Mouse (Mus musculus) left cerebral cortex, adult 9 months (tissue): Measurements from ENCODE around the gene Tpm1.

Experiments used
- DNase-seq, 2 experiments: peaks; one replicate each; pipeline ENCODE4 v3.0.0; 2022; ENCODE audit warnings: low spot score in 2 of 2

Tpm1 gene

GRCm38 (mm10) chr9:67028133-67028724 is 21.0 kb downstream of the Tpm1 start:
- no peak for DNase-seq

- no peak for DNase-seq
Observed at GRCm38 (mm10) chr9:67026890-67027289, 22.3 kb downstream of the Tpm1 start.

DNA sequence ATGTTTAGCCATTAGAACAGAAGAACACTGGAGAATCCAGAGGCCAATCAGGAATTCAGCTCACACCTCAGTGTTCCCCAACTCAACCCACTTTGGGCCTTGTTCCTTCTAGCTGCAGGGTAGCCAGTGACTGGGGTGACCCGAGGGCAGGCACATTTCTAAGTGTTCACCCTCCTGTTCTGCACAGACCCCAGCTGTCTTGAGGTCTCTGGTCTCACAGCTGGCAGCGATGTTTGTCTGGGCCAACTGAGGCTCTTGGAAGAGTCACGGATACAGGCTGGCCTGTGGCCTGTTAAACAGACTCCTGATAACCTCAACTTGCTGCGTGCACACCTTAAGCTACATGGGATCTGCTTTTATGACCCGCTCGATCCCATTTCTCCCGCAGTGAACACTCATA is 23.1 kb downstream of the Tpm1 start:
- no peak for DNase-seq

DNA sequence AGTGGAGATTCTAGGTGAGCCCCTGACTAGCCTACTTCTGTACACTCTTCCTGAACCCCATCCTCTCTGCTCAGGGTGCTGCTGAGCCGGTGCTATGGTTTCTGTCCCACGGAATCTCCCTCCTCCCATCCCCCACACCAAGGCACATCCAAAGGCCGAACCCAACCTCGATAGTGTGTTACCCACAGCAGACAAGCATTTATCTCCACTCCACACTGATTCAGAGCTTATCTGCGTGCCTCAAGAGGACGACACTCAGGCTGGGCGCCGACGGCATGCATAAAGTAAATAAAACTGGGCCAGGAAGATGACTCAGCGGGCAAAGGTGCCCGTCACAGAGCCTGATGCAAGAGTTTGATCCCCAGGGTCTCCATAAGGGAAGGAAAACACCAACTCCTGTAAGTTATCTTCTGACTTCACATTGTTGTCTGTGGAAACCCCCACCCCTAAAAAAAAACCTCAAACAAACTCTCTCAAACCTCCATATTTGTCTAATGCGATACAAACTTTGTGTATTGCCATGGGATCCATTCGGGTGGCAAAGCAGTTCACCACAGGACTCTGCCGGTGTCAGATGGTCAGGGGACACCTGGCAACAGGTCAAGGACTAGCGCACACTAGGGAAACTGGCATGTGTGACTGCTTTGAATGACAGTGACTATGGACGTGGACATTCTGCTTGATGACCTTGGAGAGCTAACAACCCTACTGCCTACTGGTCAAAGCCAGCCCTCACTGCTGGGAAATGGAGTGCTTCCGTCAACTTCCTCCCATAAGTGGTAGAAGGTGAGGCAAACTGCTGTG is 24.1 kb downstream of the Tpm1 start:
- no peak for DNase-seq

DNA sequence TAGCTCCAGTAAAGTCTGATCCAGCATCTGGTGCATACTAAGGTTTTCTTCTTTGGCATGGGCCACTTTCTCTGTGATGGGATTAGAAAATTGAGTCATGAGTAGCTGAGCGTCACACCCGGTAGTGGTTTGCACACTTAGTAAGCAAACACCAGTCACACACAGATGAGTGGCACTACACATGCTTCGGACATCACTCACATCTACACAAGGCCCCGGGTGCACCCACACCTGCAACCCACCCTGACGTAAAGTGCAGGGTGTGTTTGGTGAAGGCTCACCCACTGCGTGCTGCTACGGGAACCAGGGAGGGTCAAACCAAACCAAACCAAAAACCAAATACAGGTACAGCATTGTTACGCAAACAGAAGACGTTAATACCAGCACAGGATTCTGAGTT is 25.8 kb downstream of the Tpm1 start:
- DNase-seq, result no peak

- no peak for DNase-seq
Observed at GRCm38 (mm10) chr9:67020063-67020462, 29.1 kb downstream of the Tpm1 start.

GRCm38 (mm10) chr9:67013501-67013900 is 35.7 kb downstream of the Tpm1 start:
- DNase-seq, result no peak

GRCm38 (mm10) chr9:67012470-67012869 is 36.7 kb downstream of the Tpm1 start:
- DNase-seq, result no peak

DNA sequence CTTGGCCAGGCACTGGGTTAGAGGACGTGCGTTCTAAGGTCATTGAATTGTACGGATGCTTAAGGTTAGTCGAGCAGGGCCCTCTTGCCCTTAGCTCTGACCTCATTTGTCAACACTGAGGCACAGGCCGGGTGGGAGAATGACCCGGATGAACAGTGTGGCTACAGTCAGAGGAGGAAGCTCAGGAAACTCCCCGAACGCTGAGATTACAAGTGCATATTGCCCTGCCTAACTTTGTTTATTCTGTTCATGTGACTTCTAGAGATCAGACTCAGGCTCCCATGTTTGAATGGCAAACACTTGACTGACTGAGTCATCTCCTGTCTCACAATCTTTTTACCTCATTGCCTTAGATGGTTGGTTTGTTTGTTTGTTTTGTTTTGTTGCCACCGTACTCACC is 37.7 kb downstream of the Tpm1 start:
- no peak for DNase-seq

DNA sequence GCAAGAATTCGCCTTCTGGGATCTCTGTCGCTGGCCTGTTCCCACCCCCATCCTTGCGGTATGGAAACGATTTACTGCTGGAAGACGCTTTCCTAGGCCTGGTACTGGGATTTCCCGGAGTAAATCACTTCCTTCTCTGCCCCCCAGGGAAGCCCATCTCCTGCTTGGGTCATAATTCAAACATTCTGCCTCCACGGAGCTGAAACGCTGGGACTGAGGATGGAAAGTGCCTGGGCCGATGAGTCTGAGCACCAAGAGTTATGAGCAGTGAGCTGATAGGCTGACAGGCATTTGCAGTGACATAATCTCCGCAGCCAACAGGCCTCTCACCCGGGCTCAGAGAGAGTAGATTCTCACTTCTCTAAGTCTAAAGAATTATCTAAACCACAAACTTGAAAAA is 40.4 kb downstream of the Tpm1 start:
- no peak for DNase-seq

DNA sequence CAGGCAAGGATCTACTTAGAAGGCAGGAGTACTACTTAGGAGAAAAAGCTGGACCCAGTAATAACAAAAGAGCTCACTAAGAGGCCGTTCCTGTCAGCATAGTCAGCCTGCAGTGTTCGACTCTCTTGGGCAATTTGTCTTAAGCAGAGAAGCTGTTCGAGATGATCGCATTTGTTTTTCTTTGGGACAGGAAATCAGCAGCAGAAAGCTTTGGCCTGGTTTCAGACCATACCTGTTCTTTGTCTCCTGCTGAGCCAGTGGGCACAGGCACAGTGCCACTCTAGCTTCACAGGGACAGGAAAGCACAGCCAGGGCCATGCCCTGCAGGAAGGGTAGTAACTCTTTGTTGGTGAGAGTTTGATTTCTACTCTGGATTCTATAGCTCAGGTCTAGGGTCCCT is 42.8 kb downstream of the Tpm1 start:
- no peak for DNase-seq

DNA sequence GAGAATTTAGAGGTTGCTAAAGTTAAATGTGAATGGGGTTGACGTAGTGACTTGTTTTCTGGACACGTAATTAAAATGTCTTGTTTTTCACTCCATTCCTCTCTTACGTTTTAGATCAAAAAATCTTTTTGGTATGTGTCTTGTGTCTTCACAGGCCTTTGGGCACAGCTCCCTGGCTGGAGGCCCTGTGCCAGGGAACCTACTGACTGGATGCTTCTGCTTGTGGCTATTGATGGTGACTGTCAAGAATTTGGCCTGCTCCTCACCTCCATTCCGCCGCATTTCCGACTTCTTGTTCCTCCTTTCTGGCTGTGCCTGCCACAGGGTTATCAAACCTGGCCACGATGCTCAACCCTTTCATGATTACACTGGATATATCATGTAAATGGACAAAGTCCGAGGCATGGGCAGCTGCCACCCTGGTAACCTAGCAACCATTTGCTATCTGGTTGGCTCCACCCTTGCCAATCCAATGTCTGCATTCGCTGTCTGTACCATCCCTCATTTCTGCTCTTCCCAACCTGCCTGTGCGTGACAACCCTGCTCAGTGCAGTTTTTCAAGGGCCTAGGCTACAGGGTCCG is 44.0 kb downstream of the Tpm1 start:
- DNase-seq, result no peak

GRCm38 (mm10) chr9:67003656-67004055 is 45.5 kb downstream of the Tpm1 start:
- no peak for DNase-seq

DNA sequence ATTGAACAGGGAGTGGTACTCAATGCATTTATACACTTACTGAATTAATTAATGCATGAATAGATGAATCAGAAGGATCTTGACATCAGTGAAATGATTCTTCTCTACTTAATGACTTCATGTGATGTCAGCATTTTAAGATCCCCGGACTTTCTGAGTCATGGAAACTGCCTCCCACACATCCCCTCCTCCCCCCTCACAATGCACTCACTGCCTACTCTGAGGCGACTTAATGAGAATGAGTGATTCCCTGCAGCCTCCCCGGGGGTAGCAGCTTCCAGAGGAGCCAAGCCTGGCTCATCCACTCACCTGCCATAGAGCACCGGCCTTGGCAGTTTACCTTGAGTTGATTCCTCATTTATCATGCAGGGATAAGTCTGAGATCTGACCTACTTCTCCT is 46.0 kb downstream of the Tpm1 start:
- no peak for DNase-seq

GRCm38 (mm10) chr9:67001506-67001905 is 47.7 kb downstream of the Tpm1 start:
- no peak for DNase-seq

GRCm38 (mm10) chr9:67001050-67001449 is 48.2 kb downstream of the Tpm1 start:
- DNase-seq, result peak in 1 of 2 experiments; percentile 68

- DNase-seq, result no peak
Observed at GRCm38 (mm10) chr9:66999698-67000097, 49.5 kb downstream of the Tpm1 start.

GRCm38 (mm10) chr9:66991750-66992410 is 57.3 kb downstream of the Tpm1 start:
- no peak for DNase-seq

DNA sequence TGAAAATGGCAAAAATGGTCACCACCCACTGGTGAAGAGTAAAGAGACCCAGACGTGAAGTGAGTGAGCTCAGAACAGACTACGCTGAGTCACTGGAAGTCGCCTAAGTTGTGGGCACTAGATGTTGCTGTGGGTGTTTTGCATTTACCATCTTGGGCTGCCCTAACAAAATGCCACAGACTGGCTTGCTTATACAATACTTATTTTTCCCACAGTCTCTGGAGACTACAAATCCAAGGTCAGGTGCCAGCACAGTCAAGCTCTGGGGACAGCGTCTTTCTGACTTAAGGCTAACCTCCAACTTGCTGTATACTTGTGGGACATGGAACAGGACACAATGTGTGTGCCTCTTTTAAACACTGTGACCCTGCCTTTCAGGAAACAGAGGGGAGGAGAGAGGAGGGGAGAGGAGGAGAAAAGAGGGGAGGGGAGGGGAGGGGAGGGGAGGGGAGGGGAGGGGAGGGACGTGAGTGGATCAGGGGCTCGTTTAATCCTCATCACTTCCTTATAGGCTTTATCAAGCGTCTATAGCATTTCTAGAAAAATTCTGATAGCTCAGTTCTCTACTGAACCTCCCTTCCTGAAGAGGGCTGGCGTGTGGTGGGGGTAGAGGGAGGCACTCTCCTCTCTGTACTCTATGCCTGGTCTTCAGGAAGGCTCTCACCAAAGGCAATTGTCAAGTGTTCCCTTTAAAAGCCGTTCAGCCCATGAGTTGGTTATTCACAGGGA is 58.0 kb downstream of the Tpm1 start:
- DNase-seq, result peak in 1 of 2 experiments; percentile 61

DNA sequence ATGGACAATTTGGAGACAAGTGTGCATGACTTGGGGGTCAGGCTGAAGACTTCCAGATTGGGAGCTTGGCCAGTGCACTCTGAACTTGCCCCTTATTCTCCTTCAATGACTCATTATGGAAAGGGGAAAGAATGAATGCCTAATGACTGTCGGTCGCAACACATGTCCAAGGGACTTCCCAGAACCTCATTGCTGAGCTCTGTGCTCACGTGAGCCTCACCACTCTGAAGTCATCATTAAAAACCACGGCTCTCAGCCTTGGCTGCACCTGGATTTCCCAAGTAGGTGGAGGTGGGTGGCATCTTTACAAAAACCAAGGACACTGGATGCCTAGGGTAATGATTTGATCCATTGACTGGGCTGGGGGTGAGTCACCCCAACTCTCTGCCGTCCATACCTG is 59.2 kb downstream of the Tpm1 start:
- DNase-seq, result no peak

- no peak for DNase-seq
Observed at GRCm38 (mm10) chr9:66989581-66989980, 59.6 kb downstream of the Tpm1 start.

GRCm38 (mm10) chr9:66988888-66989414 is 60.3 kb downstream of the Tpm1 start:
- DNase-seq, result peak in 1 of 2 experiments; percentile 61
